Mouse (Mus musculus) stomach, embryonic 16.5 days (tissue): Measurements from ENCODE around the gene Naa40. TPM values are rescaled to one million over a fixed set of nuclear protein-coding genes. Genes with fewer than 3 reads are reported as not detected.
A peak's percentile ranks its signal among the peaks of the same experiment; 100 is the strongest.

Experiments used
- ATAC-seq: fragments of 200-750 bp; cut with Nextera tagmentation; 2 replicates; pipeline ENCODE4 v1.8.0; 2017; ENCODE audit warnings: moderate number of reproducible peaks, moderate TSS enrichment; ENCODE audit not compliant: insufficient read depth, low FRiP score
- H3K27ac ChIP-seq: fragments of 300-500 bp; sonication (generic); 2 replicates; pipeline ENCODE4 v1.5.1; 2014; ENCODE audit warnings: low read length
- H3K27me3 ChIP-seq: fragments of 300-500 bp; sonication (generic); 2 replicates; pipeline ENCODE4 v1.6.1; 2014; ENCODE audit warnings: low read length, control low read depth, mixed read lengths; ENCODE audit not compliant: control insufficient read depth, insufficient read depth
- H3K36me3 ChIP-seq: fragments of 300-500 bp; sonication (generic); 2 replicates; pipeline ENCODE4 v1.6.1; 2014; ENCODE audit warnings: low read length; ENCODE audit not compliant: control insufficient read depth, insufficient read depth
- H3K4me1 ChIP-seq: fragments of 300-500 bp; sonication (generic); 2 replicates; pipeline ENCODE4 v1.6.1; 2014; ENCODE audit warnings: low read length, control low read depth, mixed read lengths; ENCODE audit not compliant: control insufficient read depth, insufficient read depth
- H3K4me2 ChIP-seq: fragments of 300-500 bp; sonication (generic); 2 replicates; pipeline ENCODE4 v1.6.1; 2014; ENCODE audit warnings: low read depth, low read length, mixed read lengths
- H3K4me3 ChIP-seq: fragments of 300-500 bp; sonication (generic); replicated peaks from 2 replicates; pipeline ENCODE4 v1.5.1; 2014; ENCODE audit warnings: mild to moderate bottlenecking, low read length
- H3K9ac ChIP-seq: fragments of 300-500 bp; sonication (generic); 2 replicates; pipeline ENCODE4 v1.6.1; 2014; ENCODE audit warnings: low read length
- H3K9me3 ChIP-seq: fragments of 300-500 bp; sonication (generic); replicated peaks from 2 replicates; pipeline ENCODE4 v1.6.1; 2016; ENCODE audit warnings: low read length, control low read depth; ENCODE audit not compliant: control insufficient read depth
- WGBS: fragments of 180-500 bp; shearing (Covaris S2); extraction: QIAGEN DNeasy Blood & Tissue Kit; methylation state at CpG from one replicate; pipeline ENCODE4 v1.1.7; 2014; 5-methylcytosine and 5-hydroxymethylcytosine counted together
- polyA plus RNA-seq: library from polyadenylated mRNA; unstranded; fragments of >200 nt; fragmentation: Nextera tagmentation; extraction: Ambion mirVana; gene quantifications from 2 replicates; pipeline ENCODE4 v1.2.1, GENCODE M21; 2015

Gene Naa40
- polyA plus RNA-seq, 1 experiment from 2014 or later: 50.4 TPM

DNA sequence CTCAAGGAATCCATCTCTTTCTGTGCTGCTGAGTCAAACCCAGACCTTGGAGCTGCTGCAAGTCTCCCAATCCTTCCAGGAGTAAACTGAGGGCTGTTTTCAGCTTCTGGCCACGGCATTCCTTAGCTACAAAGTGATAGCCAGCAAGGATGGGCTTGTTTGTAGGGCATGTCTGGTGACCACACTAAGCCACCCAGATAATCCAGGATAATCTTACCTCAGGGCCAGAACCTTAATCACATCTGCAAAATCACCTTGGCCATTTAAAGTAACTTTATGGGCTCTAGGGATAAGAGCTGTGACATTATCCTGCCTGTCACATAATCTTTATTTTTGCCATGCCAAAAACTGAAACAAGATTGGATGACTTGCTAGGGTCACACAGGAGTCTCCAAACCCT is 28.8 kb downstream of the Naa40 start:
- H3K4me3 ChIP-seq: no peak overlapping the region
- no peaks in the 10 kb centered on the region for H3K9me3 ChIP-seq
- no peak overlapping the region for H3K9ac ChIP-seq
- peaks cover 25% of the 10 kb centered on the region for H3K4me1 ChIP-seq
- H3K27ac ChIP-seq: no peak overlapping the region
- no peak overlapping the region for H3K4me2 ChIP-seq
- 83% methylated on average over 1 of the region's 1 CpGs for WGBS
- H3K27me3 ChIP-seq: no peaks in the 10 kb centered on the region
- ATAC-seq: no peak
- H3K36me3 ChIP-seq: peaks cover 8% of the 10 kb centered on the region

- no peak for ATAC-seq
- Histone ChIP-seq H3K36me3 (peaks cover 8% of the 10 kb centered on the region), H3K4me3 (no peak overlapping the region), H3K9me3 (no peaks in the 10 kb centered on the region), H3K27ac (no peak overlapping the region), H3K27me3 (no peaks in the 10 kb centered on the region), H3K4me1 (peaks cover 20% of the 10 kb centered on the region), H3K4me2 (no peak overlapping the region), H3K9ac (no peak overlapping the region)
- WGBS: 84% methylated on average over 7 of the region's 7 CpGs
These were observed 30.9 kb downstream of the Naa40 start for GRCm38 (mm10) chr19:7209907-7210646.

DNA sequence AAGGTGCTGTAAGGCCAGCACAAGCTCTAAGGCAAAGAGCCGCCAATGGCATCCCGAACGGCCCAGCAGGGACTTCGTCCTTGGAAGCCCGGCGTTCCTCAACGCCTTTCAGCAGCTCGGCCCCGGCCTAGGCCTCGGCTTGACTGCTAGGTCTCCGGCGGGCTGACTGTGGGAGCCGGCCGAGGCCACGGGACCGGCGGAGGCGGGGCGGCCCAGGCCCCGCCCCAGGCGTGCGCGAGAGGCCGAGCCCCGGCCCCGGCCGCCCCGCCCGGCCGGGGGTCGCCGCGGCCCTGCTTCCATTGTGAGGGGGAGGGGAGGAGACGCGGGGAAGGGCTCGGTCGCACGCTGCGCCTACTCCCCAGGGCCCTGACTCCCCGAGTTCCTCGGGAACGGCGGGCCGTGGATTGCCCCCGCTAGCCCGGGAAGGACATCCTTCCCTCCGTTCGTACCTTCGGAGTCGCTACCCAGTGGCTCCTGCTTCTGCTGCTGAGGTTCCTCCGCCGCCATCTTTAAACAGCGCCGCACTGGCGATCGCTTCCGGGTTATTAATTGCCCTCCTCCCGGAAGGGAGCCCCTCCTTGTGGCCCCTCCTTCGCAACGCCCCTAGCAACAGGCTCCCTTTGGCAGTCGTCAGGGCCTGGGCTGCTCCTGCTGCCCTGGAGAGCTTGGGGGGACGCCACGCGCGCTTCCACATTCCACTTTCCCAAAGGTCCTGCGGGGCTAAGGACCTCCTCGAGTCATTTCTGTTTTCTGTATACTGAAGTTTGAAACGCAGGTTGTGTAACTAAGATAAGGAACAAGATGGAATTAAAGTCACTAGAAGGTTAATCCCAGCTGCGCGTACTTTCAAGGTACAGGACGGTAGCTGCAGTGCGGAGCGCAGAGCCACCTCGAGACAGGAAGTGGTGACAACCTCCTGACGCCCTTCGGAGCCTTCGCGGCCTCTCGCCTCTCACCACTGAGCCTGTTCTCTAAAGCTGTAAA is 34.9 kb downstream of the Naa40 start, which contains the start of gene Otub1:
Otub1 (minus strand) TSS at position 564 of the 984 bp plus-strand sequence.
- peaks cover 20% of the 10 kb centered on the region for H3K4me1 ChIP-seq
- peaks cover 4% of the 10 kb centered on the region; the same call in 1 of the 2 replicates for H3K36me3 ChIP-seq
- peak within 1 kb of the TSS; percentile 84 for H3K4me3 ChIP-seq
- H3K27me3 ChIP-seq: no peaks in the 10 kb centered on the region
- no peaks in the 10 kb centered on the region for H3K9me3 ChIP-seq
- peak within 1 kb of the TSS; percentile 90 for H3K9ac ChIP-seq
- under 1% methylated on average over 71 of the region's 79 CpGs for whole genome bisulfite sequencing
- peak within 1 kb of the TSS; percentile 99 for H3K27ac ChIP-seq
- H3K4me2 ChIP-seq: peak within 1 kb of the TSS; percentile 92
- ATAC-seq: peak; percentile 97

DNA sequence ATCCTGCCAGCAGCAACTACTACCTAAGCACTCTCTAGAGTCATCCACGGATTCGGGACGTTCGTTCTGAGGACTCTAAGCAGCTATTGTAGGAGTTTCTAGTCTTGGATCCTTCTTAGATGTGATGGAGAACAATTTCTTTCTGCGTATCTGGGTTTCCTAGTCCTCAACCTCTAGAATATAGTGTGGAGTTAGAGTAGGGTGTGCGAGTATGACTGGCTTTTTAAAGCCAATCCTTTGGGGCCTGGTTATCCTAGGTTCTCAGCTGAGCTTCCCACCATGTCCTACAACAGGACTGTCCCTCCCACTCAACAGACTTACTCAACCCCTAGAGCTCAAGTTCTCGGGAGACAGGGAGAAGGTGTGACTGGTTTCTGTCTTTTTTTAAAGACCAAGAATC is 35.7 kb downstream of the Naa40 start:
- Histone ChIP-seq H3K9me3 (no peaks in the 10 kb centered on the region), H3K27ac (peak overlapping the region; percentile 99), H3K4me1 (peaks cover 20% of the 10 kb centered on the region), H3K4me3 (peak overlapping the region; percentile 84), H3K27me3 (no peaks in the 10 kb centered on the region), H3K9ac (peak overlapping the region; percentile 90), H3K36me3 (peaks cover 4% of the 10 kb centered on the region; the same call in 1 of the 2 replicates), H3K4me2 (peak overlapping the region; percentile 92)
- 26% methylated on average over 7 of the region's 7 CpGs for WGBS
- ATAC-seq: no peak

GRCm38 (mm10) chr19:7204898-7205297 is 36.1 kb downstream of the Naa40 start:
- H3K4me2 ChIP-seq: peak overlapping the region; percentile 92
- peak overlapping the region; percentile 90 for H3K9ac ChIP-seq
- H3K9me3 ChIP-seq: no peaks in the 10 kb centered on the region
- peak overlapping the region; percentile 99; the same call in 1 of the 2 replicates for H3K27ac ChIP-seq
- H3K36me3 ChIP-seq: peaks cover 4% of the 10 kb centered on the region; the same call in 1 of the 2 replicates
- peak overlapping the region; percentile 84 for H3K4me3 ChIP-seq
- WGBS: 61% methylated on average over 2 of the region's 2 CpGs
- no peak for ATAC-seq
- no peaks in the 10 kb centered on the region for H3K27me3 ChIP-seq
- H3K4me1 ChIP-seq: peaks cover 20% of the 10 kb centered on the region

GRCm38 (mm10) chr19:7200427-7200826 is 40.6 kb downstream of the Naa40 start:
- WGBS: 39% methylated on average over 1 of the region's 1 CpGs

DNA sequence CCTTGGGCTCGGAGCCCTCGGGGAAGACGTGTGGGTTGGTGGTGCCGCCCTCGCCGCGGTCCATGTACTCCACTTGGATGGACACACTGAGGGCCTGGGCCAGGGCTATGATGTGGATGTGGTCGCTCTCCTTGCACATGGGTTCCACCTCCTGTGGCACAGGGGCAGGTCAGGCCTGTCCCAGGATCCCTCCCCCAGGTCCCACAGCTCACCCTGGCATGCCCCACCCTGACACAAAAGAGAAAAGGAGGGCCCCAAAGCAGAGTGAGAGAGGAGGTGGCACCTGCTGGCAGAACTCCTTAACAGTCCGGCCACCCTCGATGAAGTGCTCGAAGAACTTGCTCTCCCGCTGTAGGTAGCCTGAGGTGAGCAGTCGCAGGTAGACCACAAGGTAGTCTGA is 41.9 kb downstream of the Naa40 start:
- Histone ChIP-seq H3K4me2 (no peak overlapping the region), H3K9ac (no peak overlapping the region), H3K36me3 (peaks cover 17% of the 10 kb centered on the region), H3K27ac (no peak overlapping the region), H3K4me1 (peaks cover 6% of the 10 kb centered on the region; the same call in 1 of the 2 replicates), H3K9me3 (no peaks in the 10 kb centered on the region), H3K4me3 (no peak overlapping the region), H3K27me3 (no peaks in the 10 kb centered on the region)
- WGBS: 94% methylated on average over 13 of the region's 13 CpGs
- no peak for ATAC-seq

More at GRCm38 (mm10) chr19:7200427-7200826, 40.6 kb downstream of the Naa40 start:
- no peak overlapping the region for H3K9ac ChIP-seq
- no peak for ATAC-seq
- no peaks in the 10 kb centered on the region for H3K27me3 ChIP-seq
- peaks cover 17% of the 10 kb centered on the region for H3K36me3 ChIP-seq
- no peak overlapping the region for H3K4me3 ChIP-seq
- H3K27ac ChIP-seq: no peak overlapping the region
- H3K4me2 ChIP-seq: no peak overlapping the region
- H3K9me3 ChIP-seq: no peaks in the 10 kb centered on the region
- H3K4me1 ChIP-seq: peaks cover 17% of the 10 kb centered on the region

- H3K9me3 ChIP-seq: no peaks in the 10 kb centered on the region
- H3K36me3 ChIP-seq: peaks cover 13% of the 10 kb centered on the region; the same call in 1 of the 2 replicates
- no peak overlapping the region for H3K27ac ChIP-seq
- H3K4me1 ChIP-seq: peaks cover 6% of the 10 kb centered on the region; the same call in 1 of the 2 replicates
- H3K27me3 ChIP-seq: no peaks in the 10 kb centered on the region
- 80% methylated on average over 9 of the region's 9 CpGs for WGBS
- H3K4me3 ChIP-seq: no peak overlapping the region
- H3K9ac ChIP-seq: no peak overlapping the region
- no peak overlapping the region for H3K4me2 ChIP-seq
- 0 out of 2 replicates have a peak, but pooled peaks have one; percentile 16 for ATAC-seq
These were observed 43.5 kb downstream of the Naa40 start for GRCm38 (mm10) chr19:7197445-7197844.
